Mouse (Mus musculus) neural tube, embryonic 10.5 days (tissue): ENCODE measurements at regions not wholly inside any gene's neighbourhood (a gene's known extent, or its start where the extent isn't known, plus 50 kb on each side); places are given as distances from the start of the nearest gene placed in this dataset.

Experiments used
- DNase-seq: peaks from one replicate; pipeline ENCODE4 v3.0.0-alpha.2; 2017; ENCODE audit warnings: low spot score; ENCODE audit errors: extremely low spot score

DNA sequence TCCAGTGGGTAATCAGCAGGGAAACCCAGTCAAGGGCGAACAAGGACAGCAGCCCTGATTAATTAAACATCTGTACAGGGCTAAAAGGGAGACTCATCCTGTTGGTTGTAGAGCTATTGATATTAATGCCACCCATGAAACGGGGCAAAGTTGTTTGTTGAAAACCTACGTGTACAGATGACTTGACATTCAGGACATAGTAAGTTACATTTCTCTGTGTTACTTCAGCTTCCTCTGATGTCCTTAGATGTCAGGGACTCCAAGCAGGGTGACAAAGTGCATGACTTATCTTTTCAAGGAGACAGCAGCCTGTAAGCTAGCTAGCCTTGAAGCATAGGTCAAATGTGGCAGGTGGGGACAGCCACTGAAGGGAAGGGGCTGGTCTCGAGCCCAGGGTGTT is 390.5 kb downstream of the Ccdc171 start:
- DNase-seq, result no peak

DNA sequence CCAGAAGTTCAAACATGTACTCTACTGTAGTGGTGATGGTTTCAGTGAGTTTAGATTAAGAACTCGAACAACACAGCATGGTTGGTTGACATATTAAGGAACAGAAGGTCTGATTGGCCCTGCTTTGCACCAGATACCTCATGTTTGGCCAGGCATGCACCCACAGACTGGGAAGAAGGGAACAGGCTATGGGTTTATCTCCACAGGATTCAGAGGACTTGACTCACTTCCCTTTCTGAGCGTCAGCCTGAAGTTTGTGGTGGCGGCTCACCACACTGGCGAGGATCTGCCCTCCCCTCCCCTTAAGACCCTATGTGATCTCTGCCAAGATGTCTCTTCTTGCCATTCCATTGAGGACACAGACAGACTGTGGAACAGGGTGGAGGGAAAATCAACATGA is 391.7 kb downstream of the Ccdc171 start:
- DNase-seq, result no peak

DNA sequence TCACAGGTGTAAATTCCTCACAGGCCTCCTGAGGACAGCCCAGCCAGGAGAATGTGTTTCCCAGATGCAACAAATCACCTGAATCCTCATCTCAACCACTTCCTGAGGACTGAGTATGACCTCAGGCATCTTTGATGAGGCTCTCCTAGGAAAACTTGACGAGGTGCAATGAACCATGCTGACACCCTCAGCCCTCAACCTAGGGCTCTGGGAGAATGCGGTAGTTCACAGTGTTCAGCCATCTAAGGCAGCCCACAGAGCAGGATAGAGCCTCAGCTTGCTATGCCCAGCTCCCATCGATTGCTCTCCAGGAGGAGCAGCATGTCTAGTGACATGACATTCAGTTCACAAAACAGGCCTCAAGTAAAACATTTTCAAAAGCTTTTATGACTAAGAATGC is 392.7 kb downstream of the Ccdc171 start:
- DNase-seq, result no peak

DNA sequence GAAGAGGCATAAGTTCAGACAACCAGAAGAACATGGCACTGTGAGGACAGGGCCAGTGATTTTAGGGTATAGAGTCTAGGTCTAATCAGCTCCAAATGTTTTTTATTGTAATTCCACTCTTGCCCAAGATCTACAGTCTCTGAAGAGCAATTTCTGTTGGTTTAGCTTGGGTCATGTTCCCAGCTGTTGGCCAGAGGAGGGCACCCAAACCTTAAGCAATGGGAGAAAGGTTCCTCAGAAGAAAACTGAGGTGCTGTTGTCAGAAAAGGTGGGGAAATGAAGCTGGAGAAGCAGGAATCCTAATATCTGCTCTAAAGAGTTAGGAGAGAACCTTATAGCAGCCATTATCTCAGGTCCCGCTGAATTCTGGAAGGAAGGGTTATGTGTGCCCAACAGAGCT is 393.7 kb downstream of the Ccdc171 start:
- DNase-seq, result no peak

DNA sequence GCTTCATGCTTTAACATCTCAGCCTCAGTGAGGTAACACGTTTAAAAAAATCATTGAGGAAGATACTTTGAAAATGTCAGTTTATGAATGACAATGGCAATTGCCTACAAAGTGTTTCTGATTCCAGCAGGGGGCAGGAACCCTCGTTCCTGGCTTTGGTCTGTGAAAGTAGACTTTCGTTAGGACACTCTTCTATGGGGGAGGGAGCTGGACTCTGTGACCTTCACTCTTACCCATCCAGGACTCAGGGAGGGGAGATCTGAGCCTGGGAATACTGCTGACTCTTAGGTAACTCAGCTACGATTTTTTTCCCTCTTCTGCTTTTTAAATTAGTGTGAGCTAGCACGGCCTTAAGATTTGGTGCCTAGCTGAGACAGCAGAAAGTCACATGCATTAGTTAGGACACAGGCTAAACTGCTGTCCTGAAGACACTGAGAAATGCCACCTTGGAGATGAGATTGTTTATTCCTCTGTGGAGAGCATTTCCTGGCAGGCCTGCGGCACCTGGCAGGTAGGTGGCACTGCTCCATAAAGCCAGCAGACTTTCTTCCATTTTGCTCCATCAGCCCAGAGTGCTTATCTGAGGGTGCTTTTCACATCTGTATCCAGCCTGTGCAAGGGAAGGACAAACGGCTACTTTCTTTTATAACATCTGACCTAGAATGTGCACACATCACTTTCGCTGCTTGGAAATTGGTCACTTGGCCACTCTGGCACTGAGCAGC is 399.9 kb downstream of the Ccdc171 start:
- no peak for DNase-seq

DNA sequence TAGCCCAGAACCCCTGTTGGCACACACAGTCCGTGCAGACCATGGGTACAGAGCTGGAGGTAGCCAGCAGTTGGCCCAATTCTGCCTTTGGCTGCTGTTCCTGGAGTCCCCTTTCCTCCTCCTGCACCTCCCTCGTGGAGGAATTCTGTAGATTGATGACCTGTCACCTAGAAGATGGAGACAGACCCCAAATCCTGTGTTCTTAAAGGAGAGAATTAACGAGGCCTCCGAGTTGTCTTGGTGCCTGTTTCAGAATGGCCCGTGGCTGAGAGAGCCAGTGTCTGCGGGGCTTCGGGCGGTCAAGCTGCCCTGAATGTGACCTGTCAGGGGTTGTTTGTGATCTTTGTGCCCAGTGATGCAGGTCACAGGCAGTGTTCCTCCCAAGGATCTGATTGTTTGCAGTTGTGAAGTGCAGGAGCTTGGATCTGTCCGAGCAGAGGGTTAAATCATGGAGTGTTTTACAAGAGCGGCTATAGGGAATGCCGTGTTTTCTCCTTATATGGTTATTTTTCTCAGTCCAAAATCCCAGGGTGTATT is 400.9 kb downstream of the Ccdc171 start:
- DNase-seq, result peak; percentile 45

DNA sequence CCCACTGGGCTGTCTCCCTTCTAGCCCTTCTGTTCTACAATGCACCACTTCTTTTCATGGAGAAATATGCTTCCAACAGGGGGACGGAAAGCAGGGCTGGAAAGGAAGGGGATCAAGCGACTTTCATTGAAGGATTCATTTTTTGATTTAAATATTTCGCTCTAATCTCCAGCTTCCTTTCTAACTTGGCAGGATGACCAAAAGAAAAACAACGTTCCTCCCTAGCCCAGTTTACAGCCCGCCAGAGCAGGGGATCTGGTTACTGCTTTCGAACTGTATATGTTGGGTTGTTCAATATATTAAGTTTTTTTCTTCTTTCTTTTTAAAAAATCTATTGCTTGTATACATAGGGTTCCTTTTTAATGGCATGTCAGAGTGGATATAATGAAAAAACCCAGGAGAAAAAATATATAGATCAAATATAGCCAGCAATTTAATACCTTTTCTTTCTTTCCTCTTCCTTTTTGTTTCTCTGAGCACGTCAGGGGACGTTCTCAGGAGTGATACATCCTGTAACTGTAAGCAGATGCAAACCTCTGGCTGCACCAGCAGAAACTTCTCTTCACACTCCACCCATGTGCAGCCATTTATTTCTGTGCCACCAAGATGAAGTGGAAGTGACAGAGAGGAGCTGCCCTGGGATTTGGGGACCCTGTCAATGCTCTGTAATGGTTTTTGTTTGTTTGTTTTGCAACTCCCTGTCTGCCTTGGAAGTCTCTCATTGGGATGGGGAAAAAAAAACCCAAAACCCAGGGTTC is 406.7 kb downstream of the Ccdc171 start:
- DNase-seq, result no peak

DNA sequence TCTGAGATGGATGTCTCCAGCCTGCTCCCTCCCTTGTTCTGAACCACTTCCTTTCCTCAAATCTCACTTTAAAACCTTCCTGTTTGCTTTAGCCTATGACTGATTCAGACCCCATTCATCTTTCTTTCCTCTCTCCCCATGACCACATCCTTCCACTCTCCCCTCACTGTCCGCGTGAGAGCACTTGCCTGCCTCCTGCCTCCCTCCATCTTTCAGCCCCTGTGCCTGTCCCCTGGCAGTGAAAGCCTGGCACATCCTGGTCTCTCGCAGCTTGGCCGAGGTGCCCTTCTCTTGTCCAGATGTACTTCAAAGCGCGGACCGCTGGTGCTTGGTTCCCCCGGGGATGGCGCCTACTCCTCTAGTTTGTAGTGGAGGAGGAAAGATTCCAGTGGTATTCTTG is 416.3 kb downstream of the Ccdc171 start:
- DNase-seq, result peak; percentile 18

DNA sequence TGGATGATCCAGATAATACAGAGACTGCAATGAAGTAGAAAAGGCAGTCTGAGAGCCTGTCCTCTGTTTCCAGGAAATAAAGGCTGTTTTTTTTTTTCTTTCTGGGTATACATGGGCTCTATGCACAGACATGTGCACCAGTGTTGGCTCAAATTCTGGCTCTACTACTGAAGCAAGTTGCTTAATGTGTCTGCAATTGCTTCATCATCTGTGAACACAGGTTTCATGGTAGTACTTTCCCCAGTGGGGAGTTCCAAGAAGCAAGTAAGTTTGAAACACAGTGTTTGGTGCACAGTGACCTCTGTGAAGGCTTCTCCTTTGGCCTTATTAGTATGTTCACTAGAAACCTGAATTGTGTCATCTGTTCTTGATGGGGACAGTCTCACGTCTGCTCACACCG is 424.3 kb downstream of the Ccdc171 start:
- DNase-seq, result no peak

DNA sequence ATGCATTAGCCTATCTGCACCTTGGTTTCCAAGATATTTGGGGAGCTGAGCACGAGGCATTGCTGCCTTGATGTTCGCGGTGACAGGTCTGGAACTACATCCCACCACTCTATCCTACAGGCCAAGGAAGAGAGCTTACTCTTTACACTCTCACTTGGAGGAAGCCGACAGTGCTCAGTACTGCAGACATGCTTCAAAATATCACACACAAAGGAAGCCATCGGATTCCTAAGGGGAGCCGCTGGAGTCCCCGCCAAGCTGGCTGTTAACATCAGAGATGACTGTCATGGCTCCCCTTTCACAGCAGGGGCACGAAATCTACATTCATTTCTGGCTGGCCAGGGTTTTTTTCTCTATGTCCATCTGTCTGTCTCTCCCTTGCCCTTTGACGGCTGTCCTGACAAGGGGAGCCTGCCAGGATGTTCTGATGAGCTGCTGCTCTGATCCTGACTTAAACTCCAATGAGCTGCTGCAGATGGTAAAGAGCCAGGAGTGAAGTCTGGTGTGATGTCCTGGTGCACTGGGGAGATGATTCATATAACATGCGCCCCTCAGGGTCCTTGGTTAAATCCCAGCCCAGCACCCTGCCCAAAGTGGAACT is 425.6 kb downstream of the Ccdc171 start:
- no peak for DNase-seq

DNA sequence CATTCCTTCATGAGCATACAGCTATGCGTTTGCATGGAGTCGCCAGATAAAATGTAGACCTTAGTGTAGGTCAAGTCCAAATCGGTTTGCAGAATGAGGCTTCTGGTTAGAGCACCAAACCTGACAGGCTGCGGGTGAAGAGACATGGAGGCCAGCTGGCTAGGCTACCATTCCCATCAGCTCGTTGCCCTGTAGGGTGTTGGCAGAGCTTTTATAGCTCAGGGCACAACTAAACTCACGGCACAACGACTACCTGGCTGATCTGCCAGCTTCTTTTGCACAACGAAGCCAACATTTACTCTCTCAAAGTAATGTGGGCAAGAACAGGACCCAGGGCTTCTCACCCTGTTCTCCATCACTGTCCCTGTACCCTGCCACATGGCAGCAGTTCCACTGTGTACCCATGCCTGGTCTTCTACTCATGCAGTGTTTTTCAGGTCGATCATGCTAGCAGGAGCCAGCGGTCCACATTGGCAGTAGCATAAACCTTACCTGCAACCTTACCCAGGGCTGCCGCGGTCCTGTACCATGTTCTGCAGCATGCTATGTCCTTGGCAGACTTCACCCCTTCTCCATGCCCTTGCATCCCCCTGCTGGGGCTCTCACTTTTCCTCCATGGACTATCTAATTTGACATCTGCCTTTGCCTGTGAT is 431.0 kb downstream of the Ccdc171 start:
- no peak for DNase-seq

DNA sequence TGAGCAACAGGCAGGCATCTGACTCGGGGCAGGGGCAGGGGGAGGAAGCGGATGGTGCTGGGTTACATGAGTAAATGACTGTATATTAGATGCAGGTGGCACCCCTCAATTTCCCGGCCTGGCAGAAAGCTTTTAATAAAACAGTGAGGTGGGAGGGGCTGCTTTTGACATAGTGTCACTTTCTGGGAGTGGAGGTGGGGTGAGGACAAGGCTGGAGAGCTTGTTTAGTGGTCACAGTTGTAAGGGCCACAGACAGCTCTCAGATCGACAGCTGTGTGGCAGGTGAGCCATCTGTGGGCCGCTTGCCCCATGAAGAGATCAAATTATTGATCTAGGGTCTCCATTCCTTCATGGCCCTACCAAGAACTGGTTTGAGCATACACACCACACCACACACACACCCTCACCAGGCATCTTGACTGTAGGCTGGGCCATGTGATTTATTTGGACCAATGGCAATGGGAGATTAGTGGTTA is 431.9 kb downstream of the Ccdc171 start:
- DNase-seq, result no peak

DNA sequence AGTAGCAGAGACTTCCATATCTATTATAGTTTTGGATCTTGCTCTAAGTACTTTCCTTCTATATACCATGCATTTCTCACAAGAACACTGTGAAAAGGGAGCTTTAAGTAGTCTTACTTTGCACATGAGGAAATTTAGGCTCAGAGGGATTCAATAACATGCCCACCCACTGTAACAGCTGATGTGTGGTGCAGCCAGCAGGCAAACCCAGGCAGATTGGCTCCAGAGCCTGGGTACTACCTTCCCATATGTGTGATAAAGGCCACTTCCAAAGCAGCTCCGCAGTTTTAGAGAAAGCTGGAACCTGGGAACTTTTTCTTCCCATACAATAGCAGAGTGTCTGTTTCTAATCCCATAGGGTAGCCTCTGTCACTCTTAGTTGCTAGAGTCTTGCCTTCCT is 441.6 kb downstream of the Ccdc171 start:
- no peak for DNase-seq

DNA sequence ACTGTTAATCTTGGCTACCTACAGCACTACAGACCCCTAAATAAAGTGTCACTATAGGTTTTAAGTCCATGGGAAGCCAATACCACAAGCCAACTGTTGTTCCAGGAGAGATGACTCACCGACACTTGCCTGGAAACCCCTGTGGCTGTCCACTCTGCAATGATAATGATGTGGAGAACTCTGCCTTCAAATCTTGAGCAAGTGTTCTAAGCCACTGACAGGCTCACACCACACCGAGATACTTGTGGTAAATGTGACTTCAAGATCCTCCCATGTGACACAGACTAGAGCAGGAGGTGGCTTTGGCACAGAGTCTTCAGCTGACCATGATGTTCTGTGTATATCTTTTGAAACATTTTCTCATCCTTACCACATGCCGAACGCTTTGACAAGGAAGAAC is 447.8 kb downstream of the Ccdc171 start:
- DNase-seq, result no peak

DNA sequence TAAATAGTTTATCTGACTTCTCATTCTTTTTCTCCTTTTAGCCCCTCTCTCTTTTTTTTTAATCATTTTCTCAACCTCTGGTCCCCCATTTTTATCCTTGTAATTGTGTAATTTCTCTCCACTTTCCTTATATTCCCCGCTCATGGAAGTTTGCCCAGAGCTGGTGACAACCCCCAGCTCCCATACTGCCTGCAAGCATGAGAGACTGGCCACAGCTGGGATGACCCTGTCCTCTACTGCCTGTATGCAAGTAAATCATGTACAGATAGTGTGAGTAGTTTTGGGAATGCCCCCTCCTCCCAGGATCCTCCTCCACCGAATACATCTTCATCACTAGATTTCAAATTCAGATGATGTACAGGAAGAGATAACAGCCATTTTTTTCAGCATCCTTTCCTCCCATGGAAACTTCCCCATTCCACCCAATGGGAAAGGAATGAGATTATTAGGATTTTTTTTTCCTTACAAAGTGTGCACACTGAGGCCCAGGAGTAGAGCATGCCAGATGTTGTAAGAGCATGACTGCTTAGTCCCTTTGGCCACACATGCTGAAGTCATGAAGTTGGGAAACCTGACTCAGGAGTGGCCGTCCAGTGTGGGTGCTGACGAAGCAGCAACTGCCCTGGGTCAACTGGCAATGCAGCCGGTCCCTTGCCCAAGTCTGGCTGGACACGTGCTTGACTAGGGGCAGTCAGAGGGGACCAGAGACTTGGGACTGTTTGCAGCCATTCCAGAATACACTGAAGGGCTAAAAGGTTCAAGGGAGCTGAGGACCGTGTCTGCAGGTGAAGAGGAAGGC is 449.1 kb downstream of the Ccdc171 start:
- no peak for DNase-seq

DNA sequence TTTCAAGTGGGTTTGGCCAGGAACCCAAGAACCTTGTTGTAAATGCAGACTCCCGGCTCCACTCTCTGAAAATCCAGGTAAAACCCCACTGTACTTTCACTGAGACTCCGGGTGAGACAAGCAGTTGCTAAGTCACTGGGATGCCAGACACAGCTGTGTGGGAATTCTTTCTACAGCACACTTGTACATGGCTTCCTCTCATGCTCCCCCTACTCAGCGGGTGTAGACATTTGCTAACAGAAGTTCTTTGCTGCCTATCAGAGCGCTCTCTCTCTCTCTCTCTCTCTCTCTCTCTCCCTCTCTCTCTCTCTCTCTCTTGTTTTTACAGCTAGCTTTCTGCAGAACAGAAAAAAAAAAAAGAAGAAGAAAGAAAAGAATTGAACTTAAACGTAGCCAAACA is 450.2 kb downstream of the Ccdc171 start:
- no peak for DNase-seq

DNA sequence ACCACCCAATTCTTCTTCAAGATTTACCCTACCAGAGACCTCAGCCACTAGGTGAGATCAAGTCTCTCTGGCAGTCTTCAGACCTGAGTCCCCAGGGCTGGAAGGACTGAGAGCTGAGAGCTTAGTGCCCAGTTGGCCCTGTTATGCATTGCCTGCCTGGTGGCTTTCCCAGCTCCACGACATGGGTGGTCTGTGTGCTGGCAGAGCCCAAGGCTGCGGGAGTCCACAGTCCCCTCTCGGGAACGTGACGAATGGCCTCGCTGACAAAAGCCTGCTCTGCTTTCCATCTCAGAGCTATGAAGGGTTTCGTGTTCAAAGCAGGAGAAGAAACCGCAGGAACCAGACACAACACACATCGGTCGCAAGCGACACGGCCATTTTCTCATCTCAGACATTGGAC is 450.7 kb downstream of the Ccdc171 start:
- peak; percentile 44 for DNase-seq

DNA sequence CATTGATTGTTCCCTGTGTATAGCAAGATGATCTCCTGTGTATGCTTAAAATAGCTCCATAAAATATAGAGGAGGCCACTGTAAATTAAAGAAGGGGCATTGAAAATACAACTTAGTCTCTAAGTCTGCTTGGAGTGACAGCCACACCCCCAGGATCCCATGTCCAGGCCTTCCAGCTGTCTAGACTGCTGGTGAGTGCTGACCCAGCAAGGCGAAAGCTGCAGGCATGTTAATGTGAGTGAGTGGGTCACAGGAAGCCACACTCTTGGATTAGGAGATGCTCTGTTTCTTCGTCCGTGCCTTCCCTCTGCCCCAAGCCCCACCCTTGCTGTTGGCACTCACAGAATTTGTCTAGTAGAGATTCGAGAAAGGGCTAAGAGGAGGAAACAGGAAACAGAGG is 453.7 kb downstream of the Ccdc171 start:
- DNase-seq, result no peak

DNA sequence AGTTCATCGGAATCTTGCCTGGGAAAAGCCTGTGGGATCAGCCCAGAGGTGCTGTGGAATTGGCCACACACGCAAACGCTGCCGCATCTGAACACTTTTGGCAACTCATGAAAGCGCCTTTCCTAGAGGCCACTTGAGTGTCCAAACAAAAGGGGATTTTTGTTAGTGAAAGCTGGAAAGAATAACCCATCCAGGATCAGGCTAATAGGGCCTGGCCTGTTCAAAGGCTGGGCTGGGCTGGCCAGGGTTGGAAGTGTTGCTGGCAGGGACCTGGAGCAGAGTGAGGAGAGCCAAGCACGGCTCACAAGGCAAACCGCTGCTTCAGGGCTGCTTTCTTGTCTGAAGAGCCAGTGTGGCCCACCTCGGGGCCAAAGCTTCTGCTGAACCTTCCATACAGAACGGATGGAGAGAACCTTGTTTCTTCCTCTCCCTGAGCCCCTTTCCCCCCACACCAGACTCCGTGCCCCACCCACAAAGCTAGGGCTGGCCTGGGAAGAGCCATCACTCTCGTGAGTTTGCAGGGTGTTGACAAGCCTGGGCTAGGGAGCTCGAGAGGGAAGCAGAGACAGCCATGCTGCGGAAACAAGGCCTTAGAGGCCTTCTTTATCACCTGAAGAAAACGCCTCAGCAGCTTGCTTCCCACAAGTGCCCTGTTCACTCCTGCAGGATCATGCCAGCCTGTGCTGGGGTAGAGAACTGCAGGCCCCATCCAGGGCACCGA is 459.5 kb downstream of the Ccdc171 start:
- DNase-seq, result no peak

DNA sequence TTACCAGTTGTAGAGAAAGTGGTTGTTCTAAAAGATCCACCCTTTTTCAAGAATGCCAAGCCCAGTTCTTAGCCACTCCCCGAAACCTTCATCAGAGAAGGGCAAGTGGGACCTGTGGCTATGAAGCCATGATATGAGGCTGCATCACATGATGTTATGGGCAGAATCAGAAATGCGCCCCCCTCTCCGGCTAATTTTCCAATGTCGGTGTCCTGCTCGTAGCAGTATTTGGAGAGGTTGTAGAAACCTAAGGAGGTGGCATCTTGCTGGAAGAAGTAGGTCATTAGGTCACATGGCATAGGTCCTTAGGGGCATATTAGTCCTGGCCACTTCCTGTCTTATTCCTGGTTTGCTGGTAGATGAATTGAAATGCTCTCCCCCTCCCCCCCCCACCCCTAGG is 460.1 kb downstream of the Ccdc171 start:
- DNase-seq, result no peak
